Mouse (Mus musculus) limb, embryonic 11.5 days (tissue): ENCODE data around the gene Madcam1. TPM values are rescaled to one million over a fixed set of nuclear protein-coding genes. Genes with fewer than 3 reads are reported as not detected.
A peak's percentile ranks its signal among the peaks of the same experiment; 100 is the strongest.

ENCODE experiments used
- ATAC-seq: fragments of 200-750 bp; cut with Nextera tagmentation; 2 replicates; pipeline ENCODE4 v1.8.0; 2017; ENCODE audit warnings: low read depth; ENCODE audit not compliant: insufficient number of reproducible peaks, low FRiP score, low TSS enrichment
- DNase-seq: peaks from one replicate; pipeline ENCODE4 v3.0.0-alpha.2; 2015; ENCODE audit warnings: low spot score
- H3K27ac ChIP-seq: fragments of 300-500 bp; sonication (generic); replicated peaks from 2 replicates; pipeline ENCODE4 v1.5.1; 2014; ENCODE audit warnings: low read depth, mild to moderate bottlenecking, low read length
- H3K27me3 ChIP-seq: fragments of 300-500 bp; sonication (generic); 2 replicates; pipeline ENCODE4 v1.6.1; 2014; ENCODE audit warnings: mild to moderate bottlenecking, low read length, mixed read lengths; ENCODE audit not compliant: control insufficient read depth, insufficient read depth
- H3K36me3 ChIP-seq: fragments of 300-500 bp; sonication (generic); 2 replicates; pipeline ENCODE4 v1.6.1; 2014; ENCODE audit warnings: mild to moderate bottlenecking, low read length, moderate library complexity, mixed read lengths; ENCODE audit not compliant: control insufficient read depth, insufficient read depth
- H3K4me1 ChIP-seq: fragments of 300-500 bp; sonication (generic); 2 replicates; pipeline ENCODE4 v1.6.1; 2014; ENCODE audit warnings: low read length, mixed read lengths; ENCODE audit not compliant: control insufficient read depth, insufficient read depth
- H3K4me2 ChIP-seq: fragments of 300-500 bp; sonication (generic); 2 replicates; pipeline ENCODE4 v1.6.1; 2014; ENCODE audit warnings: low read depth, mild to moderate bottlenecking, moderate library complexity; ENCODE audit not compliant: severe bottlenecking
- H3K4me3 ChIP-seq: fragments of 300-500 bp; sonication (generic); 2 replicates; pipeline ENCODE4 v1.5.1; 2014; ENCODE audit warnings: low read depth, low read length
- H3K9ac ChIP-seq: fragments of 300-500 bp; sonication (generic); 2 replicates; pipeline ENCODE4 v1.6.1; 2014; ENCODE audit warnings: mild to moderate bottlenecking, low read length
- H3K9me3 ChIP-seq: fragments of 300-500 bp; sonication (generic); 2 replicates; pipeline ENCODE4 v1.6.1; 2016; ENCODE audit warnings: low read length; ENCODE audit not compliant: control insufficient read depth
- WGBS: fragments of 180-500 bp; shearing (Covaris S2); extraction: QIAGEN DNeasy Blood & Tissue Kit; methylation state at CpG from one replicate; pipeline ENCODE4 v1.1.7; 2014; 5-methylcytosine and 5-hydroxymethylcytosine counted together
- polyA plus RNA-seq: library from polyadenylated mRNA; unstranded; fragments of >200 nt; fragmentation: Nextera tagmentation; extraction: Ambion mirVana; gene quantifications from 2 replicates; pipeline ENCODE4 v1.2.1, GENCODE M21; 2014

The Madcam1 gene
- 5.6 and 5.9 TPM in 2 replicates for polyA plus RNA-seq

DNA sequence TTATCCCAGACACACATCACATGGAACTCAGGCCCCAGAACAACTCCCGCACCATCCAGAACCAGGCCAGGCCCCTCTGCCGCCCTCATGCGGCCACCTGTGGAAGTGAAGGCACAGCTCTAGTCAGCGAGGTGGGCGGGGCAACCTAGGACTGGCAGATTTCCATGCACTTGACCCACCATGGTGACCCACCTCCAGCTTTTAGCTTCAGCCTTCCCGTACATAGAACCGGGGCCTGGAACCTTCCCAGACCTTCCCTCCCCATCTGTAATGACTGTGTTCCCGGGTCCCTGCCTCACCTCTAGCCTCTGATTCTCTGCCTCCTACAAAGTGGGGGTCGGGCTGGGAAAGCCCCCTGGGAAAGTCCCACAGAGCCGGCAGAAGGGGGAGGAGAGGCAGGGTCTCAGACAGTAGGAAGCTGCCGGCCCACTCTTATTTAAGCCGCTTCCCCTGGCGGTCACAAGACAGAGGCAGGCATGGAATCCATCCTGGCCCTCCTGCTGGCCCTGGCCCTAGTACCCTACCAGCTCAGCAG, at the start of gene Madcam1:
TSS of gene Madcam1 (plus strand) at position 429 of the 535 bp plus-strand sequence.
- Histone ChIP-seq H3K4me2 (no peak within 1 kb of the TSS), H3K4me1 (no peaks in the 10 kb centered on the region), H3K27me3 (no peaks in the 10 kb centered on the region), H3K36me3 (no peaks in the 10 kb centered on the region), H3K9me3 (no peaks in the 10 kb centered on the region), H3K9ac (no peak within 1 kb of the TSS), H3K27ac (no peak within 1 kb of the TSS), H3K4me3 (no peak within 1 kb of the TSS)
- DNase-seq (peak; percentile 94), ATAC-seq (peak; percentile 36; the same call in 1 of the 2 replicates)
- WGBS: 10% methylated on average over 13 of the region's 13 CpGs

DNA sequence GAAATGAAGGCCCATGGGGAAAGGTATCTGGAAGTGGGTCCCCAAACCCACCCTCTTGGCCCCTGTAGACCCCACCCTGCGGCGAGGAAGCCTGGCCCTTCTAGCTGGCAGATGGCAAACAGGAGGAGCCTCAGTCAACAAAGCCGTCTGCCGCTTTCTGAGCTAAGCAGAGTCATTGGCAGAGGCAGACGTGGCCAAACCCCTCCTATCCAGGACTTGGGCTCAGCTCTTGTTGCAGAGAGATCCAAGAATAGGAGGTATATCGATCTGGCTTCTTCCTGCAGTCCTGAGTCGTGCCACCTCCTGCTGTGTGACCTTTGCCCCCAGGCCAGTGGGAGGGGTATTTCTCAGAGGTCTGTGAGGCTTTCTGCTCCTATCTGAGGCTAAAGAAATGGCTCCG, 48.5 kb upstream of the Madcam1 start:
- WGBS: 13% methylated on average over 8 of the region's 8 CpGs
- Histone ChIP-seq H3K4me2 (no peak overlapping the region), H3K27ac (no peak overlapping the region), H3K36me3 (no peaks in the 10 kb centered on the region), H3K9me3 (no peaks in the 10 kb centered on the region), H3K4me1 (peaks cover 19% of the 10 kb centered on the region; the same call in 1 of the 2 replicates), H3K27me3 (peaks cover 25% of the 10 kb centered on the region), H3K9ac (no peak overlapping the region), H3K4me3 (no peak overlapping the region)
- ATAC-seq (no peak), DNase-seq (no peak)

DNA sequence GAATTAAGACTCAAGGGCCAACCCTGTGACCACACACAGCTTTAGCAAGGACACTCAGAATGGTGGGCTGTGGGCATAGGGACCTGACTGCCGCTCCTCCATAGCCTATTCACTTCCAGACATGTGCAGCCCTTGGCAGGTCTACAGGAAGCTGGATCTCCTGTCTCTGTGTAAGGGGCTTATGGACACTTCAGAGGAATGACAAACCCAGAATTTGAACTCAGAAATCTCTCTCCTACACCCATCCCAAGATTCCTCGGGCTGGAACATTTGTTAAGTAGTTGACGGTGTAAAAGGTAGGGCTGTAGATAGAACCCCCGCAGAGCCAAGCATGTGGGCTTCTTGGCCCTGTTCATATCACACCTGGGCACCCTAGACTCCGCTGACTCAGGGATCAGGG, 48.0 kb upstream of the Madcam1 start:
- H3K4me1 ChIP-seq: peaks cover 19% of the 10 kb centered on the region; the same call in 1 of the 2 replicates
- H3K27ac ChIP-seq: no peak overlapping the region
- H3K9ac ChIP-seq: no peak overlapping the region
- 88% methylated on average over 5 of the region's 5 CpGs for WGBS
- DNase-seq (no peak), ATAC-seq (no peak)
- no peaks in the 10 kb centered on the region for H3K9me3 ChIP-seq
- no peaks in the 10 kb centered on the region for H3K36me3 ChIP-seq
- H3K27me3 ChIP-seq: peaks cover 25% of the 10 kb centered on the region
- no peak overlapping the region for H3K4me2 ChIP-seq
- no peak overlapping the region for H3K4me3 ChIP-seq

DNA sequence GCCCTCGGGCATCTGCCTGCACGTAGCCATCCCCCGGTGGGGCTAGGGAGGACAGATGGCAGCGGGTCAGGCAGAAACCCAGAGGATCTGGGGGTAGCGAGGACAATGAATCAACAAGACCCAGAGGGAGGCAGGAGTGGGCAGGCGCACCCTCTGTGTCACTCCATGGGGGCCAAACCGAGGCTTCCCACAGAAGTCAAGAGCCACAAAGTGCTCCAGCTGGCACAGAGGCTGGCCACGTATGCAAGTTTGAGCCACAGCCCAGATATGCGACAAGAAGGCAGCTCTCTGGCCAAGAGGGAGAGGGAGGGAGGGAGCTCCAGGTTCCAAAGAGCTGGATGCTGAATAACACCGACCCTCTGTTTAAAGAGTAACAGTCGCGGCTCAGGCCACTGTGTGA, 40.4 kb upstream of the Madcam1 start:
- Histone ChIP-seq H3K4me3 (no peak overlapping the region), H3K9ac (no peak overlapping the region), H3K27ac (no peak overlapping the region), H3K4me1 (no peaks in the 10 kb centered on the region), H3K9me3 (no peaks in the 10 kb centered on the region), H3K4me2 (no peak overlapping the region), H3K27me3 (no peaks in the 10 kb centered on the region), H3K36me3 (no peaks in the 10 kb centered on the region)
- ATAC-seq (no peak), DNase-seq (no peak)
- WGBS: 77% methylated on average over 12 of the region's 12 CpGs

DNA sequence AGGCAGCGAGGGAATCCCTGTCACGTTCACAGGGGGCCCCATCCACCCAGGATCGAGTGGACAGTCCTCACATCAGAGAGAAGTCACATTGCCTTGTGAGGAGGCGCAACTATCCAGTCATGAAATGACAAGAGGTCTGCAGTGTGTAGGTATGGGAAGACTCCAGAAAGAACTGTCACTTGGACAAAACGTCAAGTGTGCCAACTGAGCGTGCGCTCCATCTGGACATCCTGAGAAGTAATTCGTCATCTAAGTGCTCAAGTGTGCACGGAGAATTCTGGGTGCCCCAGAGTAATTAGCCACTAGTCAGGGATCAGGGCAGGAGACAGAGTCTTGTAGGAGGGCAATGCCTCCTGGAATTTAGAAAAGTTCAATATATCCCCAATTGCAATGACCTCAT, 39.0 kb upstream of the Madcam1 start:
- Histone ChIP-seq H3K27ac (no peak overlapping the region), H3K36me3 (no peaks in the 10 kb centered on the region), H3K27me3 (no peaks in the 10 kb centered on the region), H3K4me3 (no peak overlapping the region), H3K9ac (no peak overlapping the region), H3K9me3 (no peaks in the 10 kb centered on the region), H3K4me2 (no peak overlapping the region), H3K4me1 (no peaks in the 10 kb centered on the region)
- DNase-seq: no peak
- no peak for ATAC-seq
- 80% methylated on average over 9 of the region's 9 CpGs for WGBS

DNA sequence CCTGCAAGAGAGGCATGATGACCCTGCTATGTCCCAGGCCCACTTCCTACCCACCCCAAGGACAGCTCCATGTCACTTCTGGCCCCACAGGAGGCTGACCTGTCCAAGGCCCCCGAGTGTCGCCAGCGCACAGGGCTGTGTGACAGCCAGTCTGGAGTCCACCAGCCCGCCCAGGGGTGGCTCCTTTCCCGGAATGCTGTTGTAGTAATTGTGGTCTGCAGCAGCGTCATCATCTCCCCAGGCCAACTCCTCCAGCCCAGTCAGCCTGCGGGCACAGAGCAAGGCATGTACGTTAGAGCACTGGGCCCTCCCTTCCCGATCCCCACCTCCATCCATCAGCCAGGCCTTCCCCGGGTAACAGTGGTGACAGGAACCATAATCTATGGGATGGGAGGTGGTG, 38.2 kb upstream of the Madcam1 start:
- H3K9ac ChIP-seq: no peak overlapping the region
- H3K9me3 ChIP-seq: no peaks in the 10 kb centered on the region
- H3K4me1 ChIP-seq: no peaks in the 10 kb centered on the region
- ATAC-seq: no peak
- H3K4me2 ChIP-seq: no peak overlapping the region
- no peak for DNase-seq
- H3K27me3 ChIP-seq: no peaks in the 10 kb centered on the region
- no peak overlapping the region for H3K4me3 ChIP-seq
- WGBS: 84% methylated on average over 10 of the region's 10 CpGs
- no peak overlapping the region for H3K27ac ChIP-seq
- no peaks in the 10 kb centered on the region for H3K36me3 ChIP-seq

DNA sequence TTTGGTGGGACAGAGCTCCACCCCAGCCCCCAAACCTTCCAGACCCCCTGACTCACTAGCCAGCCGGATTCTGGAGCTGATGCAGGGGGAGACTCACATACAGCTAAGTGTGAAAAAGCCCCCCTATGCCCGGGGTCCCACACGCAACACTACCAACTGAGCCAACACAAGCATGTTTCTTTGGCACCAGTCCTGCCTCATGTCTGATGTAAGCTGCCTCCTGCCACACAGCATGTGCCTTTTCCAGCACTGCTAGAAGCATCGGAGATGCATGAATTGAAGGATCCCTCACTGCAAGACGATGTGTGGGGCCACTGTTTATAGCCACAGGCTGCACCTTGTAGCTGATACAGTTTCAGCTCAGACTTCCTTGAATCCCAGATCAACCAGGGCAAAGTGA, 36.0 kb upstream of the Madcam1 start:
- Histone ChIP-seq H3K4me2 (no peak overlapping the region), H3K36me3 (no peaks in the 10 kb centered on the region), H3K27ac (no peak overlapping the region), H3K9me3 (no peaks in the 10 kb centered on the region), H3K9ac (no peak overlapping the region), H3K4me3 (no peak overlapping the region), H3K27me3 (no peaks in the 10 kb centered on the region), H3K4me1 (no peaks in the 10 kb centered on the region)
- WGBS: 90% methylated on average over 5 of the region's 5 CpGs
- DNase-seq (no peak), ATAC-seq (no peak)

DNA sequence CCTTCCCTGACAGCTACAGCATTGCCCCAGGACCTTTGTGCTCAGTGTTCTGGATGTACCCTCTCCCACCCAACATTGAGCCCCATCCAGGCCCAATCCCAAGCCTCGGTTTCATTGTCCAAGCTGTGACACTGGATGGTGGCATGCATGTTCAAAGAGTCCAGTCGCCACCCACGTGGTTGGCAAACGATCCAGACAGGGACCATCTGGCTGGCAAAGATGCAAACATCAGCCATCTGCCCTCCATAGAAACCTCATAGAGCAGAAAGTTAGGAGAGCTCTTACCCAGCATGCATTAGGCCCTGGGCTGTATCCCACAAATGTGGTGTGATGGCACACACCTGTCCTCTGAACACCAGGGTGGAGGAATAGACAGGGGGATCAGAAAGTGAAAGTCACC, 32.9 kb upstream of the Madcam1 start:
- WGBS: 82% methylated on average over 4 of the region's 4 CpGs

More for the DNA sequence above, 32.9 kb upstream of the Madcam1 start:
- Histone ChIP-seq H3K36me3 (no peaks in the 10 kb centered on the region), H3K9ac (no peak overlapping the region), H3K4me3 (no peak overlapping the region), H3K27me3 (no peaks in the 10 kb centered on the region), H3K4me2 (no peak overlapping the region), H3K4me1 (no peaks in the 10 kb centered on the region), H3K27ac (no peak overlapping the region), H3K9me3 (no peaks in the 10 kb centered on the region)
- DNase-seq (no peak), ATAC-seq (no peak)
